Mouse (Mus musculus) ES-E14 (cell line): ENCODE measurements around the gene Dcaf10. TPM values are rescaled to one million over a fixed set of nuclear protein-coding genes. Genes with fewer than 3 reads are reported as not detected.

Source experiments
- DNase-seq: peaks from one replicate; pipeline ENCODE4 v3.0.0-alpha.2; 2013; ENCODE audit warnings: low read depth, low spot score
- H3K27ac ChIP-seq: 2 replicates; pipeline ENCODE4 v1.5.1; 2012; ENCODE audit warnings: low read depth, mild to moderate bottlenecking, low read length, moderate library complexity, mixed read lengths; ENCODE audit not compliant: poor library complexity, insufficient read depth, severe bottlenecking
- H3K36me3 ChIP-seq: 2 replicates; pipeline ENCODE4 v1.6.1; 2012; ENCODE audit warnings: mild to moderate bottlenecking, low read length, moderate library complexity, mixed read lengths; ENCODE audit not compliant: control insufficient read depth, poor library complexity, insufficient read depth, severe bottlenecking
- H3K4me1 ChIP-seq, 2 experiments: fragments of 150-350 bp in 1 of 2; sonication (generic) in 1 of 2; 2 replicates each; pipeline ENCODE4 v1.6.1; 2012; ENCODE audit warnings: low read length in 2 of 2, mild to moderate bottlenecking in 1 of 2, mixed read lengths in 1 of 2; ENCODE audit not compliant: control insufficient read depth in 2 of 2, insufficient read depth in 2 of 2, poor library complexity in 1 of 2
- H3K4me3 ChIP-seq, 2 experiments: fragments of 150-350 bp in 1 of 2; sonication (generic) in 1 of 2; 2 replicates each; pipeline ENCODE4 v1.5.1; 2012; ENCODE audit warnings: low read length in 2 of 2, low read depth in 1 of 2, mild to moderate bottlenecking in 1 of 2, mixed read lengths in 1 of 2; ENCODE audit not compliant: insufficient read depth in 1 of 2, poor library complexity in 1 of 2, severe bottlenecking in 1 of 2
- H3K9ac ChIP-seq: 2 replicates; pipeline ENCODE4 v1.6.1; 2012; ENCODE audit warnings: low read depth, mild to moderate bottlenecking, low read length, mixed read lengths; ENCODE audit not compliant: poor library complexity, insufficient read depth, severe bottlenecking
- H3K9me3 ChIP-seq: fragments of 150-350 bp; sonication (generic); 2 replicates; pipeline ENCODE4 v1.6.1; 2012; ENCODE audit warnings: low read depth, mild to moderate bottlenecking, low read length; ENCODE audit not compliant: control insufficient read depth, insufficient read depth
- CHD2 ChIP-seq: IDR thresholded peaks from 2 replicates; pipeline ENCODE4 v1.6.1; 2014; ENCODE audit warnings: mild to moderate bottlenecking, low read depth, low read length, inconsistent platforms
- HCFC1 ChIP-seq: IDR thresholded peaks from 2 replicates; pipeline ENCODE4 v1.6.1; 2012; ENCODE audit warnings: low read length, inconsistent platforms, borderline replicate concordance; ENCODE audit not compliant: insufficient read depth
- MAFK ChIP-seq: IDR thresholded peaks from 2 replicates; pipeline ENCODE4 v1.6.1; 2014; ENCODE audit warnings: mild to moderate bottlenecking, low read depth, low read length, inconsistent platforms; ENCODE audit not compliant: insufficient read depth
- ZC3H11A ChIP-seq: IDR thresholded peaks from 2 replicates; pipeline ENCODE4 v1.6.1; 2012; ENCODE audit warnings: low read depth, mild to moderate bottlenecking, inconsistent platforms, low read length, borderline replicate concordance
- ZNF384 ChIP-seq: IDR thresholded peaks from 2 replicates; pipeline ENCODE4 v1.6.1; 2012; ENCODE audit warnings: low read depth, low read length, inconsistent platforms
- in situ Hi-C, 2 experiments: fragments of 600-800 bp; cut with MboI; formaldehyde crosslinking; loops; one replicate each; pipeline ENCODE4 v1.15.1; 2025; ENCODE audit warnings: low sequenced_read_pairs in 2 of 2, inconsistent platforms in 1 of 2; ENCODE audit not compliant: unreplicated experiment in 2 of 2
- total RNA-seq: library from RNA; depleted of rRNA; stranded (reverse); fragments of 300-350 nt; gene quantifications from 2 replicates; pipeline ENCODE4 v1.2.3, GENCODE M21; 2012

The Dcaf10 gene
- total RNA-seq, 1 experiment: 9.0 TPM

DNA sequence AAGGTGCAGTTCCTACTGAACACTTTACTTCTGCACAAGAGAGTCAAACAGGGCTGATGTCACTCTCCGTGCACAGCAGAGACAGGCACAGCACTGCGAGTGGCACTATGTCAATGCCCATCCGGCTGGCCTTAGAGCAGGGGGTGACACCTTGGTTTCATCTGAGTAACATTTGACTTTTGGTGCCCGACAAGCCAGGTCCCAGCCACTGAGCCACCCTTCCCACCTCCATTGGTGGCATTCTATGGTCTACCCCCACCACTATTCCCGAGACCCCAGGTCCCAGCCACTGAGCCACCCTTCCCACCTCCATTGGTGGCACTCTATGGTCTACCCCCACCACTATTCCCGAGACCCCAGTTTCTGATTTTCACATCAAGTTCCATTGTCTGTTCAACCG, 62.2 kb downstream of the Dcaf10 start:
- no peaks in the 10 kb centered on the region for H3K9me3 ChIP-seq
- in situ Hi-C loops: loop anchor here in 1 of 2 experiments (25.0 kb wide), 1 partner anchor 383 kb away; the partner anchor contains the start of gene Aldh1b1

DNA sequence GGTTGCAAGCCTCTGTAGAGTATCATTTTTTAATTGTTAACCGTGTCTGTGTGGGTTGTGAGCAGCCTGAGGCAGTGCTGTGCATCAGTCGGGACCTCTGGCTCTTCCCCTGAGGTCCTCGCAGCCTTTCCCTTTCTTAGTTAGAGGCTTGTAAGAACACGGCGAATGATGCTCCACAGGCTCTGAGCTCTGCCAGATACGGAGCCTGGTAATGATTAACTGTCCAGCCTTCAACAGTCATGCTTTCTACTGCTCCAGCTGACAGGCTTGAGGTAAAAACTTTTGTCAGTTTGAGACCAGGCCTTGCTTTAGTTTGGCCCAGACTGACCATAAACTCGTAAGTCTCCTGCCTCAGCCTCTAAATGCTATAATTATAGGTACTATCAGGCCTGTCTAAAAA, 63.4 kb downstream of the Dcaf10 start:
- Histone ChIP-seq H3K4me1 (peaks cover 2 to 9% of the 10 kb centered on the region in 2 experiments; a peak in 1 of 4 replicates), H3K27ac (no peak overlapping the region), H3K9ac (no peak overlapping the region), H3K4me3 (no peak overlapping the region), H3K36me3 (peaks cover 11% of the 10 kb centered on the region; the same call in 1 of the 2 replicates), H3K9me3 (no peaks in the 10 kb centered on the region)
- no peak for DNase-seq
- in situ Hi-C loops: loop anchor here in 1 of 2 experiments (25.0 kb wide), 1 partner anchor 382 kb away; the partner anchor contains the start of gene Aldh1b1
- TF ChIP-seq HCFC1 (no peak), CHD2 (no peak), ZC3H11A (no peak), MAFK (no peak), ZNF384 (no peak)

More for the DNA sequence above, 62.2 kb downstream of the Dcaf10 start:
- H3K9ac ChIP-seq: no peak overlapping the region
- H3K4me1 ChIP-seq: peaks cover 4 to 9% of the 10 kb centered on the region in 2 experiments; a peak in 3 of 4 replicates
- H3K36me3 ChIP-seq: peaks cover 20% of the 10 kb centered on the region
- no peak overlapping the region for H3K27ac ChIP-seq
- H3K4me3 ChIP-seq: no peak overlapping the region
- DNase-seq: no peak
- TF ChIP-seq MAFK (no peak), CHD2 (no peak), ZC3H11A (no peak), HCFC1 (no peak), ZNF384 (no peak)

DNA sequence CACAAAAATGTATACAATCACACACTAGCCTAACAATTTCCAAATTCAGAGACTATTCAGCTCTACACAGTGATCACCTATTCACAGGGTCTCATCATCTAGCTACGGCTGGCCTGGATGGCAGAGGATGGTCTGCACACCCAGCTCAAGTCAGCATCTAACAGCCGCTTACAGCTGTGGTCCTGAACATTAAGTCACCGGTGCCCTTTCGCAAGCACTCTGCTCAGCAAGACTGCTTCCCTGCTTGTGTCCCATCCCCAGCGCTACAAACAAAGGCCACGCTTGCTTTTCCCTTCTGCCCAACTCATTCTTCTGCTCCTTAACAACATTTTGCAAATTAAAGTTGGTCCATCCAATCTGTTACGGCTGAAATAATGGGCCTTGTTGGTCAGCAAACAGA, 64.5 kb downstream of the Dcaf10 start:
- Histone ChIP-seq H3K36me3 (peaks cover 11% of the 10 kb centered on the region; the same call in 1 of the 2 replicates), H3K9me3 (no peaks in the 10 kb centered on the region), H3K4me1 (peaks cover 2 to 9% of the 10 kb centered on the region in 2 experiments; a peak in 1 of 4 replicates), H3K9ac (no peak overlapping the region), H3K27ac (no peak overlapping the region), H3K4me3 (no peak overlapping the region)
- no peak for DNase-seq
- in situ Hi-C loops: loop anchor here in 1 of 2 experiments (25.0 kb wide), 1 partner anchor 381 kb away; the partner anchor contains the start of gene Aldh1b1
- no peak for TF ChIP-seq HCFC1
- no peak for TF ChIP-seq ZNF384
- no peak for TF ChIP-seq CHD2
- TF ChIP-seq ZC3H11A: no peak

DNA sequence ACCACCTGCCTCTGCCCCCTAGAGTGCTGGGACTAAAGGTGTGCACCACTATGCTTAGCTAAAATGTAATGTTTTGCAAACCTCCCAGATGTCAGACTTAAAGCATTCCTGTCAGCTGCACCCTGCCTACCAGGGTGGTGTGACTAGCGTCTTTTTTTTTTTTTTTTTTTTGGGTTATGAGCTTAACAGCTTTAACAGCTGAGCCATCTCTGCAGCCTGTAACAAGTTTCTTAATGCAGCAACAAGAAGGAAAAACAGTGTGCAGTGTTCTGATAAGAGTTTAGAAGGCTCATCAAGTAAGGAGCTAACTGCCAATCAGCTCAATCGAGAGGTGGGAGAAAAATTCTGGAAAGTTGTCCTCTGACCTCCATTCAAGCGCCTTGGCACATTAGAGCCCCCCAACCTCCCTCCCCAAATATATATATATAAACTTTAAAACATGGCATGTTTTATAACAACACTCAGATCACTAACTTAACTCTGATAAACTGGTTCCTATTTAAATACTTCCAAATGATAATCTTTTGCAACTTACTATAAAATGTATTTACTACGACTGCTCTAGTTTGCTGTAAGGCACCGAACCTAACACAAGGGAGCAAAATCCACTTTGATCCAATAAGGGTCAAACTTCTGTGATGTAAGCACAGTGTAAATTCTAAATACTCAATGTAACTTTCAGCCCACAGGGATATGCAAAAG, 65.3 kb downstream of the Dcaf10 start:
- H3K27ac ChIP-seq: no peak overlapping the region
- peak overlapping the region in 1 of 2 experiments; percentile 89; a peak in 3 of 4 replicates for H3K4me3 ChIP-seq

More for the DNA sequence above, 65.3 kb downstream of the Dcaf10 start:
- TF ChIP-seq ZNF384 (no peak), CHD2 (no peak), HCFC1 (no peak), ZC3H11A (no peak), MAFK (no peak)
- H3K4me1 ChIP-seq: peaks cover 2 to 9% of the 10 kb centered on the region in 2 experiments; a peak in 1 of 4 replicates
- H3K36me3 ChIP-seq: peaks cover 11% of the 10 kb centered on the region; the same call in 1 of the 2 replicates
- in situ Hi-C loops: loop anchor here in 1 of 2 experiments (25.0 kb wide), 1 partner anchor 380 kb away; the partner anchor contains the start of gene Aldh1b1
- H3K9ac ChIP-seq: no peak overlapping the region; the same call in 1 of the 2 replicates
- DNase-seq: no peak
- H3K9me3 ChIP-seq: no peaks in the 10 kb centered on the region
